Mouse (Mus musculus) cerebellum, adult 9-11 months (tissue): Measurements from ENCODE around the gene Mgat5.

Experiments used
- DNase-seq: peaks from one replicate; pipeline ENCODE4 v3.0.0; 2022

The Mgat5 gene

DNA sequence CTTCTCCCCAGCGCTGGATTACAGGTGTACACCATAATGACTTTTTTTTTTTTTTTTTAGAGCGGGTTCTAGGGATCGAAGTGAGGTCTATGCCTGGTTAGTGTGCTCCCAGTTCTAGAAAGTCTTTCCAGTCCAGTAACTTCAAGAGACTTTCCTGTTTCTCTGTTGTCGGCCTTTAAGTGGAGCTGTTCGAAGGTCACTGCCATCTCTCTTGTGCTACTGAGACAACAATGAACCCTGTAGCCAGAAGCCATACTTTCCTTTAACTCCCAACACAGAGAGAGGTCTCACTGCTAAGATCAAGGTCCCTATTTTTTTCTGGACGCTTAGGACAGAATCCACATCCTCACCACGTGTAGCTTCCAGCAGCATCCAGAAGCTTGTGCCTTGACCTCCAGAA, 13.4 kb downstream of the Mgat5 start:
- DNase-seq, result no peak

DNA sequence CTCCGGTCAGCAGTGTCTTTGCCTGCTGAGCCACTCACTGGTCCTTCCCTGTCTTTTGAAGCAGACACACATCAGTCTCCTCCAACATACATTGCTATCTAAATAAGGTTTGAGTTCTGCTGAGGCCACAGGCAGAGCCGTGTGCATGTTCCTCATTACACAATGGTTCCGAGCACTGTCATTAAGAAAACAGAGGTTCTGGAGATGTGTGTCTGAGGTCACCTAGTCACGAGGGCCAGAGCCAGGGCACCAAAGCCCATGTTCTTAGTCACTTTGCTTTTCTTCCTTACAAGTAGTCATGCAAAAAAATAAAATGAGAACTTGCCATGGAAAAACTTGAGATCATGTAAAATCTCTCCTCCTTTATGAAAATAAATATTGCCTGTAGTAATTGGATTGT, 14.3 kb downstream of the Mgat5 start:
- no peak for DNase-seq

DNA sequence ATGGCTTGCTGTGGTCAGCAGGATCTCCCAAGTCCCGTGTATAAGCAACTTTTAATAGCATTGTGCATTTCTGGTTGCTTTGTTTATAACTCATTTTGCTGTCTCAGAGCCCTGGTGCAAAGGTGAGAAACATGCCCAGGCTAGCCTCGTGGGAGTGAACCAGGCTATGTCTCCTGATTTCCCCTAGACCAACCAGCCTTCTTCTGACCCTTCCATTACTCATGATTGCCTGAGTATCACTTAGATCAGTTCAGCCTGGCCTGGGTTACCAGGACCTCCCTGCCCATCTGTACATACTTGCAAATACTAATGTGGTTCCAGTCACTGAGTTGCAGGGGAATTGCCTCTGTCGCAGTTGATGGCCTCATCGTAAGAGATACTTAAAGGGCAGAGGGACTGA, 14.8 kb downstream of the Mgat5 start:
- DNase-seq, result no peak

DNA sequence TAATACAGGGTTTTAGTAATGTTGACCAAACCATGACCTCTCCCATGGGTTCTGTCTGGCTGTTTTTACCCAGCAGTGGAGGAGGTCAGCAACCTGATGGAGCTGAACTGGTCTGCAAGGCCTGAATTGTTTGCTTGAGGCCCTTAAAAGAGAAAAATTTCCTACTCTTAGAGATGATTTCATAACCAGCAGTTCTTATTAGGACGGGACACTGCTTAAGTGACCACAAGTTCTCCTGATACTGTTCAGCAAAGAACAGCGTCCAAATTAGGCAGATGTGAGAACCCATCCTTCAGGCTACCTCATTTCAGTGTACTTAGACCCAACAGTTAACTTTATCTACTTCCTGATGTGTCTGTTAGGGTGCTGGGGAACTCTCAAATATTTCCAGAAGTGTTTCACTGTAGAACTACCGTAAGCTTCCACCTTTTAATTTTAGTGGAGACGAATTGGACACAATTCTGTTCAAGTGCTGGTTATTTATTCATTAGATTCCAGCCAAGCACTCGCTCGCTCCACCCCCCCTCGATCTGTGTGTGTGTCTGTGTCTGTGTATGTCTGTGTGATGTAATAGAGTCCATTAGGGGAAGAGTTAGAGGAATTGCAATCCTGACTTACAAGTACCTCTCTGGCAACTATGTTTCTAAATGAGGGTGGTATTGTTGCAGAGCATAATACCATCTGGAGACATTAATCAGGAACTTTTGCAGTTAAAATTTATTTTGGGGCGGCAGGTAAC, 17.4 kb downstream of the Mgat5 start:
- DNase-seq, result no peak

DNA sequence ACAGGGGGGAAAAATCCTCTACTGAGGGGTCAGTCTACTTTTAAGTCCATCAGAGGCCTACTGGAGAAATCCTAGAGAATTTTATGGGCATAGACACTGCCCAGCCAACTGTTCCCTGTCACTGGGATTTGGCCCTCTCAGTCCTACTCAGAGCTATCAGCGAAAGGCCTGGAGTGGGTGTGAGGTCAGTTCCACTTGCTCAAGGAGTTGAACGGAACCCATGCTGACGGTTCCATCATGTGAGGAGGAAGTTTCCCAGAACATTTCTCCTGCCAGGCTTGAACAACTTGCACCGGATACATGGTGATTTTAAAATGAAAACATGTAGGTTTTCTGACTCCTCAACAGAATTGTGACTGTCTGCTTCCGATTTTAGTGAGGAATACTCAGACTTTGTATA, 20.2 kb downstream of the Mgat5 start:
- no peak for DNase-seq

DNA sequence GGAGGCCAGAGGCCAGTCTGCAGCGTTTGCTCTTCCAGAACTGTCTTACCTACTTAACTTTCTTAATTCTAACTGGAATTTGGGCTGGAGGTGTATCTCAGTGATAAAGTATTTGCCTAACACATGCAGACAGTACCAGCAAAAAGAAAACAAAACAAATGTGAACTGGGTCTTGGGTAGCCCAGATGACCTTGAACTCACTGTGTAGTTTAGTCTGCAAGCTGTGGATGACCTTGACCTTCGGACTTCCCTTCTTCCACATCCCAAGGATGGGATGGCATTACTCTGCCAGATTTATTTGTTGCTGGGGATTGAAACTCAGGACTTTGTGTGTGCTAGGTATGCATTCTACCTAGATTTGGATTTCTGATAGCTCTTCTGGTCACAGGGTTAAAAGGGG, 24.2 kb downstream of the Mgat5 start:
- no peak for DNase-seq

DNA sequence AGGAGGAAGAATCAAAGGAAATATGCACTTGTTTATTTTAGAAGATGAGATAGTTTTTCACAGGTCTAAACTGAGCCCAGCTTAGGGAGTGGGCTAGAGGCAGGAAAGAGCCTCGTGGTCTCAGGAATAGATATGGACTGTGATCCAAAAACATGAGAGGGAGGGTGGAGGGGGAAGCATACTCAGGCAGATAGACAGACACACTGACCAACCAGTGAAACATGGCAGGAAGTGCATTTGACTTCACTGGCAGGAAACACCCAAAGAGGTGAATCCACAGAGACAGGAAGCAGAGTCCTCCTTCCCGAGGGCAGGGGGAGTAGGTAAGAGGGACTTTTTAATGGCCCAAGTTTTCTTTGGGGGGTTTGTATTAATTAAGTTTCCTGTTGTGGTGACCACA, 25.7 kb downstream of the Mgat5 start:
- no peak for DNase-seq

DNA sequence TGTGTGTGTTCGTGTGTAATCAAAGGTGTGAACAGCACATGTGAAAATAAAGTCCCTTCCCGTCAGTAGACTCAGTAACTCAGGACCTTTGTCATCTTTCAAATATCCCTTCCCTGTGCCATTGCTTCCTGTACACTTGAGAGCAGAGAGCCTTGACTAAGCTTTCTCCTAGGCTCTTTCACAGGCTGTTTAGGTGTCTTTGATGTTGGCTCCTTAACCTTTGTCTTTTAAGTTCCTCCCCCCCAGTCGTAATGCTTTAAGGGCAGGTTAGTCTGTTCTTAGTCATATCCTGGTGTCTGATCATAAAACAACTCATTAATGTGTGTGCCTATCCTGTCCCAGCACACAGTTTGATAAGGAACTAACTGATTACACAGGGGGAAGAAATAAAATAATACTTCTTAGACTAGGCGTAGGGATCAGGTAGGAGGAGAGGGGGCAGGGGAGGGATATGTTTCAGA, 28.4 kb downstream of the Mgat5 start:
- DNase-seq, result no peak

DNA sequence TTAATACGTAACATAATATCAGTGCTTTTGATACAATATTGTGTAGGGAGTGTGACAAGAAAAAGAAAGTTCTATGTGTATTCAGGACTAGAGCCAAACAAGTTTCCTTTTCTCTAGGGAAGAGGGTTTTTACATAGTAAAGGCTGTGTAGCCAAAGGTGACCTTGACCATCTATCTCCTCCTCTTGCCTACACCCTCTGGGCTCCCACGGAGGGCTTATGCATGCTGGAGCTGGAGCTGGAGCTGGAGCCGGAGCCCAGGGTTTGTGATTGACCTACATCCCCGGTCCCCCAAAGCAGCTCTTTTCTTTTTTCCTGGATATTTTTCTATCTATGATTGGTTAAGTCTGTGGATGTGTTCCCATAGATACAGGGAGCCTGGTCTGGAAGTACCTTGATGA, 30.3 kb downstream of the Mgat5 start:
- DNase-seq, result no peak

DNA sequence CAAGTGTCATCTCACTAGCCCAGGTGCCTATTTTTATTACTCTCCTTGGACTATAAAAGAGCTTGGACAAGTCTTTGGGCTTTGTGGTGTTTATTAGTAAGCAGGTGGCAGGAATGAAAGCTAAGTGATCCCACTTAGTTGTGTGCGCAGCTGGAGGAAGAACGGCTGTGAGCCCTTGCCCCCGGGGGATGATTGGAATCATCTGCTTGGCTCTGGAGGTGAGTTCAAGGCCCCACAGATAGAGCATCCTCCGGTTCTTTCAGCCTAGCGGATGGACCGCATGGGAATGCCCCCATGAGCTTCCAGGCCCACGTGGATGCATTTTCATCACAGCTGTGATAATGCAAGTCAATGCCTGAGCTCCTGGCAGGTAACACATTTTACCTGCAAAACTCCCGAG, 31.6 kb downstream of the Mgat5 start:
- no peak for DNase-seq

DNA sequence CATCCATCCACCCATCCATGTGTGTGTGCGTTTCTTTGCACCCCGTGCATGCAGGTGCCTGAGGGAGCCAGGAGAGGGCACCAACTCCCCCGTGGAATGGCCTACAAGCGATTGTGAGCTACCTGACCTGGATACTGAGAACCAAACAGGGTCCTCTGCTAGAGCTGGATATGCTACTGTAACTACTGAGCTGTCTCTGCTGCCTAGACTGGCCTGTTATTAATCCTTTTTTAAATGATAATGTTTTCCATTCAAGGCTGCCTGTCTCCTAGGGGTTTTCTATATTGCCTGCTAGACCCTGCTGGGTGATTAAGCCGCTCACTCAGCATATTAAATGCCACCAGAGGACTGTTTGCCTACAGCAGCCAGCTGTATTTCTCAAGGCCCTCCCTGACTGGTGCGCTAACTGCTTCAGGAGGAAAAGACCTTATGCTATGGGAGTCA, 34.1 kb downstream of the Mgat5 start:
- DNase-seq, result no peak

DNA sequence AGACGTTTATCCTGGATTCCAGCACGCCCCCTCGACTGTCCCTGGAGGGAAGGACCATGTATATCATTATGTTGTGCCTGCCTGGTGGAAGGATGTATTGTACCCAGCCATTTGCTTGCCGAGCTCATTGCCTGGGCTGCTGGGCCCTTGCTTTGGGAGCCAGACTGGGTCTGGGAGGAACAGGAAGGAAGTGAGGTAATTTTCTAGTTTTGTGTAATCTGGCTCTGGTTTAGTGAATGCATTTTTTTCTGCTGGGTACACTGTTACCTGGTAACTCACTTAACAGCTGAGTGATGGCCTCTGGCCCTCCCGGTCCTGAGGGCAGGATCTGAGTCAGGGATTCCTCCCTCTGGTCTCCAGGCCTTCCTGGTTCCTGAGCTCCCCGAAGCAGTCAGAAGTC, 35.1 kb downstream of the Mgat5 start:
- DNase-seq, result no peak

DNA sequence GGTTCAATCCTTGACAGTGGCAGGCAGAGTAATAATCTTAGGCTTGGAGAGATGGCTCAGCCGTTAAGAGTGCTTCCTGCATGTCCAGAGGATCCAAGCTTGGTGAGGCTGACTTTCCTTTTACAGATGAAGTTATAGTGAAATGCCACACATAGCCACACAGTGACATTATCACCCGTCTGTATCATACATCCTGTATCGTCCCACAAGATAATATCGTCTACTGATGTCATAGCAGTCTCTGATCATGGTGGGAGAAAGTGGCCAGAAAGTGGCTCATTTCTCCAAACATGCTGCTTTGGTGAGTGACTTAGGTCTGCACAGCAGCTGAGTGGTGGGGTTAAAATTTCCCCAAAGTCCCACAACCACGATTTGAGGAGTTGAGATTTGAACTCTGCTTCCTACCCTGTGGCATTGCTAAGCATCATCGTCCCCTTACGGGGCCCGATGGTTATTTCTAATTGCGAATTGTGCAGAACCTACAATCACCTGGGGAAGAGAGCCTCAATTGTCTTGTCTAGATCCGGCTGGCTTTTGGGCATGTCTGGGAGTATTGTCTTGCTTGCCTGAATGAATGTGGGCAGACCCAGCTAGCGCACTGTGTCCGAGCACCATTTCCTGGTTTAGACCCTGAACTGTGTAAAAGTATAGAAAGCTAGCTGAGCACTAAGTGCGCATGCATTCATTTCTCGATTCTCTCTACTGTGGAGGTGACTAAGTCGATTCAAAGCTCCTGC, 37.5 kb downstream of the Mgat5 start:
- no peak for DNase-seq

DNA sequence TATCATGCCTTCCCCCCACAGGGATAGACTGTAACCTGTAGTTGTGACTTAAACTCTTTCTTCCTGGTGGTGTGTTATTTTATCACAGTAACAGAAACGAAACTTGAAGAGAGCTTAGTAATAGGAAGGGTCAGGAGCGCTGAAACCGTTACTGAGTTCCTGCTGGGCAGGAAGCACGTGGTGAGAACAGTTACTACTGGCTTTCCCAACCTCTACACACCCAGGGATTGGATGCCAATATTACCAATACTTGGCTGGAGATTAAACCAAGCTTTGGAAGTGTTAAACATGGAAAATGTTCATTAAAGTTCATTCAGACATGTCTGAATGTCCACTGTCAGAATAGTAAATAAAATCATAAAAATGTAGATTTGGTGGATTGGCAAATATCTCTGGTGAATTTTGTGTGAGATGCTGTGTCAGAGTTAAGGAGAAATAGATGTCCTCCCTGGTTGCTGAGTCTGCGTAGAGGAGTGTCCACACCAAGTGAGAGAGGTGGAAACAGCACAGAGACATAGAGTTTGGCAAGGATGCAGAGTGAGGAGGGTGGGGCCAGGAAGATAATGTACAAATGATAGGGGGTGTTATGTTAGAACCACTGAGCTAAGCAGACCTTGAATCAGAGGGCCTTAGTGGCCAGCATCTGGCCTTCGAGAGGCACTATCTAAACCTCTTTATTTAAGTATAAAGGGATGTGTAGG, 38.2 kb downstream of the Mgat5 start:
- DNase-seq, result no peak

DNA sequence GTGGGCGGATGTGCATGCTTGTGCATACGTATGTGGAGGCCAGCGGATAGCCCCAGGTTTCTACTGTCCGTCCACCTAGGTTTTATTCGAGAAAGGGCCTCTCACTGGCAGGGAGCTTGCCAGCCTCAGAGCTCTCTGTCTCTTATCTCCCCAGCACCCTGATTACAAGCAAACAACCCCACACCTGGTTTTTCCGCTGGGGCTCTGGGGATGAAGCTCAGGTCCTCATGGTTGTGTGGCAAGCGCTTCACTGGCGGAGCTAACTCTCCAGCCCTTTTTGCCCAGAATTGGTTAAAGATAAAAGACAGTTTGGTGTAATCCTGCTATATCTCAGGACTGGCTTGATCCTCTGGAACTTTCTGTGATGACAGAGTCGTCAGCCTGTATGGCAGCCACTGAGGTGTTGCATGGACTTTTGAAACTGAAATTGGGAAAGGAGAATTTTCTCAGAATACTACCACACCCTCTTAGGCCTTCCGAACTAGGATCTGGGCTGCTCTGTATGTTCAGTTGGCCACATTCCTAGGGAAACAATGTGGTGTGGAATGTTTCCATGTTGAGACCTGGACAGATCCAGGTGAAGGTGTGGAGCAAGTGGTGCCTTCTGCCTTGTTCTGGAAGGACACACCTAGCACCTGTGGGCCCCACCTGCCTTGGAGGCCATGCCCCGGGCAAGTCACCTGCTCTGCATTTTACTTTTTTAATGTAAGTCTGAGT, 39.4 kb downstream of the Mgat5 start:
- no peak for DNase-seq

DNA sequence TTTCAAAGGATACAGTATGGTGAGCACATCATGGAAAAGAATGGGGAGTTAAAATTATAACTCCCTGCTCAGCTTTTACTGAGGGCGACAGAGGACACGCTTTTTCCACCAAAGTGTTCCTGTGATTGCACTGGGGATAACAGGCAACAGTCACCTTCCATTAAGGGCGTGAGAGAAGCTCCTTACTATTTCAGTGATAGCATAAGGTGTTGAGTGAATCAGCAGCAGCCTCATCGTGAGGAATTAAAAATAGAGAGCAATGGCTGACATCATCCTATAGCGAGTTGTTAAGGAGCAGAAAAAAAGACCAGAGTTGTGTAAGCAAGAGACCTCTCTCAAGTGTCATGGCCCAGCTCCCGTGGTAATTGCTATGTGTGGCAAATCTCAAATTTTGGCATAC, 41.3 kb downstream of the Mgat5 start:
- no peak for DNase-seq

DNA sequence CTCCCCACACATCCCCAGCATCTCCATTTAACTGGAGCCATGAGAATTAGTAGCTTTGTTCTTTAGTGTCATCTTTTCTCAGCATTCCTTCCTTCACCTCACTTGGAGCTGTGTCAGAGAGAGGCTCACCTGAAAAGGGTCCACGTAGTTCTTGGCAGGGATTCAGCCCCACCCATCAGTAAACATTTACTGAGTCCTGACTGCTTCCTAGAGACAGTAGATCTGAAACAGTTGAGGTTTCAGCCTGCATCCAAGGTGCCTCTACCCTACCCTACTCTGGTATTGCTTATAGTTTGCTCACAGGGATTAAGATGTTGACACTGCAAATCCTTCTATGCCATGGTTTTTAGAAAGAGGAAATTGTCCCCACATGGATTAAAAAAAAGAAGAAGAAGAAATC, 43.6 kb downstream of the Mgat5 start:
- no peak for DNase-seq

DNA sequence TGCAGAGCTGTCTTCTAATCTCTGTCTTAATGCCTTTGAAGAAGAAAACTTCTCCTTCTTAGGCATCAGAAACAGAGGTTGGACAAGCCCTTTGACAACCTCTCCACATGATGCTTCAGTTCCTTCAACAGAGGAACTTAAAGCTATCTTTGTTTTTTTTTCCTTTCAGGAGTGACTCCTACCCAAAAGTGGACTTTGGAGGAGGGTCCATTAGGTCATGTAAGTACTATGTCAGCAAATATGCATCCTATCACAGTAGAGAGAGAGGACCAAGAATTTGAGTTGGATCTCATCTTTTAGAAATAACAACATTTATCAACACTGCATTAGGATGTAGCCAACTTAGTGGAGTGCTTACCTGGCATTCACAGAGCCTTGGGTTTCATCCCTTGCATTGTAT, 44.8 kb downstream of the Mgat5 start:
- DNase-seq, result no peak

DNA sequence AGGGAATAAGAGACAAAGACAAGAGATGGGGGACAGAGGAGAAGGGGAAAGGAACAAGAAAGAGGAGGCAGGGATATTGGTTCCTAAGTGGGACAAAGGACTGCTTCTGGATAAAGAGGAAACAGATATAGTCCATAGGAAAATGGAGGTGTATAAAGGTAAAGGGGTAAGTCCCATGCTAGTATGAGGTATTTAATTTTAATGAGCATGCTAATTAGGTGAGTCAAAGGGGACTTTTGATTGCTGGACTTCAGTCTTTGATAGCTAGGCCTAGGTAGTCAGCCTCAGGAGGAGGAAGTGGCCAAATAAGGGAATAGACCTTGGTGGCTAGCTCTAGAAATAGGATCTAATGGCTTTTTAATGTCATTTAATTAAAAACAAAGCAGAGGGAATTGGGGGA, 45.5 kb downstream of the Mgat5 start:
- no peak for DNase-seq

DNA sequence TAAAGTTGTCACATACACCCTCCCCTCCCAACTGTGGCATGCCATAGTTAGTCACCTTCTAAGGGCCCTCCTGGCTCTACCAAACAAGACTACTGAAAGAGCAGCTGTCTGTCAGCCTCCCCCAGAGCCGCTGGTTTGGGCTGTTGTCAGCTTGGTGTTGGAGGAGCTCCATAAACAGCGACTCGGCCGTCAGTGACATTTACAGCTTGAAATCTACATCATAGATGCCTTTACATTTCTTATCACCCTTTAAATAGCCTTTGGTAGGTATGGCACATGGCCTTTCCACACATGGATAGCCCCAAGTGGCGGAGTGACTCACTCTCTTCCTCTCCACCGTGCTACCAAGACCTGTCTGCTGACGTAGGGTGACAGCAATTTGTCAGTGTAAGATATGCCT, 46.9 kb downstream of the Mgat5 start:
- DNase-seq, result no peak

DNA sequence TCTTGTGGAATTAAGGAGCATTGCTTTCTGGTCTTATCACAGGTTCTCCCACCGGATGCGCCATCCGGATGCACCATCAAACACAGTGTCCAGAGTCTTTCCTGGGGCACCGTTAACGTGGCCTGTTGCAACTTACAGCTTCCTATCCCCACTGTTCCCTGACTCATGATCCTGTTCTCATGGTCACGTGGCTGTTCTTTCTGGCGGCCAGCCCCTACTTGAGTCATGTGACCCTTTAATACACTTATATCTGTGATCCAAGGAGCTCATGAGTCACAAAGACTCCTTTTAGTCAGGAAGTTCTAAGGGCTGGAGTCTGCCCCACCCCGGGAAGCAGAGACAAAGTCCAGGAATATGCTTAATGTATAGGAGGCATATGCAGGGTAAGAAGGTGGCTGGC, 52.2 kb downstream of the Mgat5 start:
- no peak for DNase-seq

DNA sequence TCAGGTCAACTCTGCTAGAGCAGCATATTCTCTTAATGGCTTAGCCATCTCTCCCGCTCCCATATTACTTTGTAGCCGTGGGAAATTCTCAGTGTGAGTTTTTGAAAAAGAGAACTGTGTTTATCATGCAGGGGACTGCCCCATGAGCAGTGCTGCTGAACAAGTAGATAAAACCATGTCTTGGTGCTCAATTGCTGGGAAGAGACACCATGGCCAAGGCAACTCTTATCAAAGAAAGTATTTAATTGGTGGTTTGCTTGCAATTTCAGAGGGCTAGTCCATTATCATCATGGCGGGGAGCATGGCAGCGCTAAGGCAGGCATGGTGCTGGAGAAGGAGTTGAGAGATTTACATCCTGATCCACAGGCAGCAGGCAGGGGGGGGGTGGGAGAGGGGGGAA, 54.9 kb downstream of the Mgat5 start:
- DNase-seq, result no peak

DNA sequence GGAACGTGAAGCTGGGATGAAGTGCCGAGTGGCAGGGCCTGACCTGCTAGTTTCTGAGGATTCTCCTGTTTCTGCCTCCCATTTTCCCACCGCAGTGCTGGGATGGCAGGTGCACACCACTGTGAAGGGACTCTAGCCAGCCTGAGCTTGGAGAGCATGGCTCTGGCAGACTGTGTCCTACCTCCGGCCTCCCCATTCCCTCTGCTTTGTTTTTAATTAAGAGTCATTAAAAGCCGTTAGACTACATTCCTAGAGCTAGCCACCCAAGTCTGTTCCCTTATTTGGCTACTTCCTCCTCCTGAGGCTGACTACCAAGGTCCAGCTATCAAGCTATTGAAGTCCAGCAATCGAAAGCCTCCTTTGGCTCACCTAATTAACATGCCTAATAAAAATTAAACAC, 56.2 kb downstream of the Mgat5 start:
- DNase-seq, result no peak
